Mouse (Mus musculus) stomach, postnatal 0 days (tissue): ENCODE measurements at regions not wholly inside any gene's neighbourhood (a gene's known extent, or its start where the extent isn't known, plus 50 kb on each side); places are given as distances from the start of the nearest gene placed in this dataset.

Source experiments
- ATAC-seq: fragments of 200-750 bp; cut with Nextera tagmentation; 2 replicates; pipeline ENCODE4 v1.8.0; 2017; ENCODE audit not compliant: low FRiP score, low TSS enrichment
- DNase-seq: peaks from one replicate; pipeline ENCODE4 v3.0.0-alpha.2; 2016; ENCODE audit warnings: low spot score
- H3K27ac ChIP-seq: fragments of 300-500 bp; sonication (generic); replicated peaks from 2 replicates; pipeline ENCODE4 v1.5.1; 2014; ENCODE audit warnings: mild to moderate bottlenecking, control low read depth
- H3K27me3 ChIP-seq: fragments of 300-500 bp; sonication (generic); 2 replicates; pipeline ENCODE4 v1.6.1; 2014; ENCODE audit warnings: low read length; ENCODE audit not compliant: control insufficient read depth, insufficient read depth
- H3K36me3 ChIP-seq: fragments of 300-500 bp; sonication (generic); 2 replicates; pipeline ENCODE4 v1.6.1; 2014; ENCODE audit warnings: low read length, mixed read lengths; ENCODE audit not compliant: control insufficient read depth, insufficient read depth
- H3K4me1 ChIP-seq: fragments of 300-500 bp; sonication (generic); replicated peaks from 2 replicates; pipeline ENCODE4 v1.6.1; 2014; ENCODE audit warnings: antibody characterized with exemption; ENCODE audit not compliant: control insufficient read depth, insufficient read depth
- H3K4me2 ChIP-seq: fragments of 300-500 bp; sonication (generic); replicated peaks from 2 replicates; pipeline ENCODE4 v1.6.1; 2014; ENCODE audit warnings: low read depth, mild to moderate bottlenecking, control low read depth, moderate library complexity
- H3K4me3 ChIP-seq: fragments of 300-500 bp; sonication (generic); 2 replicates; pipeline ENCODE4 v1.5.1; 2014; ENCODE audit warnings: low read depth, low read length, control low read depth
- H3K9ac ChIP-seq: fragments of 300-500 bp; sonication (generic); 2 replicates; pipeline ENCODE4 v1.6.1; 2014; ENCODE audit warnings: mild to moderate bottlenecking, low read length, control low read depth, mixed read lengths
- H3K9me3 ChIP-seq: fragments of 300-500 bp; sonication (generic); 2 replicates; pipeline ENCODE4 v1.6.1; 2016; ENCODE audit warnings: low read length; ENCODE audit not compliant: control insufficient read depth
- CTCF ChIP-seq: IDR thresholded peaks from 2 replicates; pipeline ENCODE4 v1.5.1; 2016; ENCODE audit warnings: antibody characterized with exemption, low read depth, mild to moderate bottlenecking, moderate library complexity
- EP300 ChIP-seq: optimal IDR thresholded peaks from 2 replicates; pipeline ENCODE3; 2016; ENCODE audit warnings: antibody characterized with exemption
- WGBS: fragments of 180-500 bp; shearing (Covaris S2); extraction: QIAGEN DNeasy Blood & Tissue Kit; methylation state at CpG from one replicate; pipeline ENCODE4 v1.1.7; 2014; 5-methylcytosine and 5-hydroxymethylcytosine counted together

DNA sequence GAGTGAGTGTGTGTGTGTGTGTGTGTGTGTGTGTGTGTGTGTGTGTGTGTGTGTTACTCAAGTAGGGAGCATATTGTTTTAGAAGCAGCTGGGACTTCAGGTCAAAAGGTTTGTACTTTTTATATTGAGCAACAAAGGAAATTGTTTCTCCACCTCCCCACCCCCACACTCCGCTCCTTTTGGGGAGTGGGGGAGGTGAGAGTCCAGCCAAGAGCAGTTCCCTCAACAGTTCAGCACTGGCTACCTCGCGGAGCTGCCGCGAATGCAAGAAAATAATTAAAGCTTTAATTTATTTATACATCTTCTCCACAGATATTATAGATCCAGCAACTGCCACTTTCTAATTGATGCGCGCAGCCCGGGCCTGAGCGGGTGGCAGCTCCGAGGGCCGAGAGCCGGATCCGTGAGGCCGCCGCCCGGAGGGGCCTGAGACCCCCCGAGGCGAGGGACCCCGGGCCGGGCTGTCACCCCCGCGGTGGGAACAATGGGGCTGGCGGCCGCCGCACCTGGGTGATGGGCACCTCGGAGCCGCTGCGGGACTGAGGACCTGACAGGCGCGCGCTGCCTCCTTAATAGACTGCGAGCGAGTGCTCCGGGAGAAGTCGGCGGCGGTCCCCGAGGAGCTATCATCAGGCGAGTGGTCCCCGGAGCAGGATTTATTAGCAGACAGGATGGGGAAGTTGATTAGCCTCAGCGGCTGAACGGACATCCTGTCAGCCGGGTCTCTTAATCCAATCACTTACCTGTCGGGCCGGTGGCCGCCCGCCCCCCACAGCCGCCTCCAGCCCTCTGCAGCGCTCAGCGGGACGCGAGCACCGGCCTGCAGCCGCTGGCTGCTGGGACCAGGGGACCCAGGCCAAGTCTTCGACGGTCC lies 124.4 kb downstream of the Melk start:
- Histone ChIP-seq H3K4me1 (no peaks in the 10 kb centered on the region), H3K27ac (no peak overlapping the region), H3K9ac (0 out of 2 replicates have a peak overlapping the region, but pooled peaks have one; percentile 35), H3K4me2 (peak overlapping the region; percentile 42), H3K9me3 (no peaks in the 10 kb centered on the region), H3K36me3 (no peaks in the 10 kb centered on the region), H3K27me3 (no peaks in the 10 kb centered on the region), H3K4me3 (peak overlapping the region; percentile 23)
- TF ChIP-seq EP300 (no peak), CTCF (no peak)
- ATAC-seq (no peak), DNase-seq (no peak)
- WGBS = 1% methylated on average over 56 of the region's 56 CpGs

DNA sequence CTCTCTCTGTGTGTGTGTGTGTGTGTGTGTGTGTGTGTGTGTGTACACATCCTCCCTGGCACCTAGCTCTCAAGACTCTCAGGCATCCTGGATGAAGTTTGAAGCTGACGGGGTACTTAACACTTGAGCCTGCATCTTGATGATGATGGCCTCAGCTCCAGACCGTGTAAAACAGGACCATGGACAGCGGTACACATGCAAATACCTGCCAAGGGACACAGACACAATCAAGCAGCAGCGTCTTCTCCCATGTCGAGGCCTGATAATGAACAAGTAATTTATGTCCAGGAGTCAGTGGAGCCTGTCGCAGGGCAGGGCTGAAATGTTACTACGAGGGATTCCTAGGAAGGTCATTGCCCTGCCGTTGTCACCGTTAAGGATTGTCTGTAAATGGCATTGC lies 133.9 kb downstream of the Melk start:
- no peak overlapping the region for H3K27ac ChIP-seq
- H3K36me3 ChIP-seq = no peaks in the 10 kb centered on the region
- 30% methylated on average over 9 of the region's 9 CpGs for WGBS
- H3K9ac ChIP-seq = no peak overlapping the region
- ATAC-seq (no peak), DNase-seq (peak; percentile 31)
- H3K9me3 ChIP-seq = no peaks in the 10 kb centered on the region
- no peak overlapping the region for H3K4me3 ChIP-seq
- H3K4me2 ChIP-seq = no peak overlapping the region
- TF ChIP-seq CTCF (no peak), EP300 (no peak)
- no peaks in the 10 kb centered on the region for H3K27me3 ChIP-seq
- no peaks in the 10 kb centered on the region for H3K4me1 ChIP-seq

DNA sequence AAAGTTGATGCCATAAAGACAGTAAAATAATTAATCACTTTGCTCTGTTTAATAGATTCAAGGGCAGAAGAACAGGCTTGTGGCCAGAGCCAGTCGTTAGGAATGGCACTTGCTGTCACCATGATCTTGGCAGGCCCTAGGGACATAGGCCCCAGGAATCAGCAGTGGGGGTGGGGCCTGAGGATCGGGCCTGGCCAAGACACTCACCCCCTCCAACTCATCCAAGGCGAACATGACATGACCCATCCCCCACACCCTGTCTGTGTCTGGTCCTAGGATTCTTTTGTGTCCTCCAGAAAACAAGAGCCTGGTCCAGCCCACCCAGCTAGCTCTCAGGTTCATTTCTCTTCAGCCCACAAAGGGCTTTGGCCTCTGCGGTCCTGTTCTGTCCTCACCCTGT lies 144.8 kb downstream of the Melk start:
- Histone ChIP-seq H3K27me3 (no peaks in the 10 kb centered on the region), H3K4me1 (no peaks in the 10 kb centered on the region), H3K36me3 (no peaks in the 10 kb centered on the region), H3K4me2 (no peak overlapping the region), H3K9me3 (no peaks in the 10 kb centered on the region), H3K9ac (no peak overlapping the region), H3K4me3 (no peak overlapping the region), H3K27ac (no peak overlapping the region)
- DNase-seq (no peak), ATAC-seq (no peak)
- WGBS = 35% methylated on average over 4 of the region's 4 CpGs
- TF ChIP-seq EP300 = no peak
- no peak for TF ChIP-seq CTCF

DNA sequence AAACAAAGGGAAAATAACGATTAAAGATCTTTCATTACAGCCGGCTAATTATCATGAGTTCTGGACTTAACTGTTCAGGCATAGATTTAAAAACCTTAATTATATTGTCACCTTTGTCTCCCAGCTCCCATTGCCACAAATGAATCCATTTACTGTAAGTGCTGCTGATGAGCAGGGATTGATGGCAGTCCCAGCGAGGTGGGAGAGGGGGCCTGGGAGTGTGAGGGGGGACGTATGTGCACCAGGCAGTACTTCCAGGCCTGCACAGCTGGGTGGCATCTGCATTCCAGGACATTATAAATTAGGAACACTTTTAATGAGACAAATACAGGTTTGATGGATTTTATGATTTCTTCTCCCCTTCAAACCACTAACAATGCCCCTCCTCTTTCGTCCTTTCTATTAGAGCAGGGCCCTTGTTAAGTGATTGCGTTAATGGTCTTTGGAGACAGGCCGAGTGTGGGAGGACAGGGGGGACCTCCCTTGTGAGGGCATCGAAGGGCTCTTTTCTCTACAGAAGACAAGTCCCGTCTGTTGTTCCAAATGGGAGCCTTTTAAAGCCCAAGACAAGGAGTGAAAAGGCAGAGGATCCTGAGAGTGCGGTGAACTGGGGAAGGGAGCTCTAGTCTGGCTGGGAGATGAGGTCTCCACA lies 150.3 kb downstream of the Melk start:
- DNase-seq (no peak), ATAC-seq (no peak)
- Histone ChIP-seq H3K9ac (no peak overlapping the region), H3K4me2 (no peak overlapping the region), H3K9me3 (no peaks in the 10 kb centered on the region), H3K27ac (no peak overlapping the region), H3K4me1 (no peaks in the 10 kb centered on the region), H3K27me3 (no peaks in the 10 kb centered on the region), H3K4me3 (no peak overlapping the region), H3K36me3 (no peaks in the 10 kb centered on the region)
- TF ChIP-seq CTCF (no peak), EP300 (no peak)
- 62% methylated on average over 10 of the region's 10 CpGs for WGBS

DNA sequence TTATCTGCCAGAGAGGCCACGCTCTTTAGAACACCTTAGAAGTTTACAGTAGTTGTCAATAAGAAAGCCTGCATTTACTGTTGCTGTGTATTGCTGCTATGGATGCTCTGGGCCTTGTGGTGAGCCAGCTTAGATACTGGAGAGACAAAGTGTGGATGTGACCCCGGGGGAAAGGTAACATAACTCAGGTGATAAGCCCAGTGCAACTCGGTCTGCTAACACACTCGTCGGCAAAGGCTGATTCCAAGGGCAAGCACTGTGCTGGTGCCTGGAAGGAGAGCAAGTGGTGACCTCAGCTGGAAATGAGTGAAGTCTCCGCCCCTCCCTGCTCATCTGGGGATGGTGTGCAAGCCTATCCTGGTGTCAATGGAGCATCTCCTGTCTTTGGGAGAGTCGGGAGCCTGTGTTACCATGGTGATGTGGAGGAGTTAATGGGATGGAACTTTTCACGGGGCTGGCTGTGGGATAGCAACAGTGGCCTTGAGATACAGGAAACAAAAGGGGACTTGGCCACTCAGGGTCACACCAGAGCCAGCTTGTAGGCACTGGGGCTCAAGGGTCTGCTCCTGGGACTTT lies 151.5 kb downstream of the Melk start:
- H3K36me3 ChIP-seq = no peaks in the 10 kb centered on the region
- DNase-seq = no peak
- H3K9me3 ChIP-seq = no peaks in the 10 kb centered on the region
- H3K27ac ChIP-seq = no peak overlapping the region
- no peak overlapping the region for H3K4me3 ChIP-seq
- H3K9ac ChIP-seq = no peak overlapping the region
- no peaks in the 10 kb centered on the region for H3K4me1 ChIP-seq
- 47% methylated on average over 8 of the region's 8 CpGs for WGBS
- ATAC-seq = no peak
- H3K4me2 ChIP-seq = no peak overlapping the region
- TF ChIP-seq EP300 = no peak
- no peak for TF ChIP-seq CTCF
- H3K27me3 ChIP-seq = no peaks in the 10 kb centered on the region

DNA sequence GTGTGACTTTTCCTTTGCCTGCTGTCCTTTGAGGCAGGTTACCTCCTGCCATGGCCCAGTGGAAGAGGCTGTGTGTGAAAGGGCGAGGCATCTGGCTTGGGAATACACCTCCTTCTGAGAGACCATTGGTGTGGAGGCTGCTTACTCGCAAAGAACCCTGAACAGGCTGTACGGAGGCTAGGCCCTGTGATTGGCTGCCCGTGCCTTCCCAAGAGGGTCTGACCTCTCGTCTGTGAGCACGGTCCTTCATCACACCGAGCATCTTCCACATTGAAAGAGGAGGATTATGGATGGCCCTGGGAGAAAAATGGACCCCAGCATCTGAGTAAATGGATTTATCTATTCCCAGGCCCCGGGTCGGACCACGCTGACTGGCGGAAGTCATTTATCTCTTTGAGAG lies 152.9 kb downstream of the Melk start:
- WGBS = 81% methylated on average over 11 of the region's 11 CpGs
- no peak overlapping the region for H3K27ac ChIP-seq
- H3K36me3 ChIP-seq = no peaks in the 10 kb centered on the region
- ATAC-seq (no peak), DNase-seq (no peak)
- no peak for TF ChIP-seq EP300
- no peak for TF ChIP-seq CTCF
- H3K4me1 ChIP-seq = no peaks in the 10 kb centered on the region
- H3K9ac ChIP-seq = no peak overlapping the region
- H3K27me3 ChIP-seq = no peaks in the 10 kb centered on the region
- no peak overlapping the region for H3K4me3 ChIP-seq
- H3K4me2 ChIP-seq = no peak overlapping the region
- no peaks in the 10 kb centered on the region for H3K9me3 ChIP-seq
